Mouse (Mus musculus): Measurements from ENCODE around the gene Rrp9. TPM values are rescaled to one million over a fixed set of nuclear protein-coding genes. Genes with fewer than 3 reads are reported as not detected.

Gene Rrp9
- polyA plus RNA-seq, 1 experiment from 2014 or later = 21.8 TPM

GRCm38 (mm10) chr9:106451899-106452298, 23.9 kb upstream of the Rrp9 start:
- WGBS = 50% methylated on average over 2 of the region's 2 CpGs
- 0 out of 2 replicates have a peak, but pooled peaks cover 6% of the 10 kb centered on the region for H3K36me3 ChIP-seq (ENCODE audit: control insufficient read depth, insufficient read depth, low read length)
- H3K4me1 ChIP-seq (ENCODE audit: control insufficient read depth in 2 of 2, insufficient read depth in 2 of 2, low read length in 2 of 2) = peaks cover 41 to 65% of the 10 kb centered on the region in 2 experiments
- H3K4me2 ChIP-seq (ENCODE audit: low read length) = no peak overlapping the region
- no peak overlapping the region; a peak in 1 of 4 replicates for H3K27ac ChIP-seq (replicated peaks in 1 of 2; ENCODE audit: control insufficient read depth in 1 of 2, insufficient read depth in 1 of 2, low read depth in 2 of 2, low read length in 2 of 2)
- no peak overlapping the region for H3K9ac ChIP-seq (ENCODE audit: low read length)
- no peaks in the 10 kb centered on the region for H3K9me3 ChIP-seq (ENCODE audit: control insufficient read depth, low read length)
- H3K4me3 ChIP-seq (ENCODE audit: control insufficient read depth in 1 of 2, insufficient read depth in 1 of 2, low read depth in 1 of 2, low read length in 2 of 2) = no peak overlapping the region
- no peaks in the 10 kb centered on the region for H3K27me3 ChIP-seq (ENCODE audit: control insufficient read depth, insufficient read depth, low read length)
- ATAC-seq (ENCODE audit: insufficient number of reproducible peaks, insufficient read depth, low FRiP score, low read depth) = no peak

GRCm38 (mm10) chr9:106452351-106452750, 23.4 kb upstream of the Rrp9 start:
- H3K9me3 ChIP-seq (ENCODE audit: control insufficient read depth, low read length) = no peaks in the 10 kb centered on the region
- 47% methylated on average over 6 of the region's 6 CpGs for WGBS
- peaks cover 45 to 68% of the 10 kb centered on the region in 2 experiments for H3K4me1 ChIP-seq (ENCODE audit: control insufficient read depth in 2 of 2, insufficient read depth in 2 of 2, low read length in 2 of 2)
- H3K27me3 ChIP-seq (ENCODE audit: control insufficient read depth, insufficient read depth, low read length) = no peaks in the 10 kb centered on the region
- H3K27ac ChIP-seq (replicated peaks in 1 of 2; ENCODE audit: control insufficient read depth in 1 of 2, insufficient read depth in 1 of 2, low read depth in 2 of 2, low read length in 2 of 2) = no peak overlapping the region; a peak in 1 of 4 replicates
- no peak overlapping the region for H3K4me3 ChIP-seq (ENCODE audit: control insufficient read depth in 1 of 2, insufficient read depth in 1 of 2, low read depth in 1 of 2, low read length in 2 of 2)
- ATAC-seq (ENCODE audit: insufficient number of reproducible peaks, insufficient read depth, low FRiP score, low read depth) = no peak
- H3K9ac ChIP-seq (ENCODE audit: low read length) = no peak overlapping the region
- H3K36me3 ChIP-seq (ENCODE audit: control insufficient read depth, insufficient read depth, low read length) = 0 out of 2 replicates have a peak, but pooled peaks cover 6% of the 10 kb centered on the region
- H3K4me2 ChIP-seq (ENCODE audit: low read length) = peak overlapping the region; percentile 94; the same call in 1 of the 2 replicates

- Histone ChIP-seq H3K27me3 (ENCODE audit: control insufficient read depth, insufficient read depth, low read length) (no peaks in the 10 kb centered on the region), H3K4me1 (ENCODE audit: control insufficient read depth in 2 of 2, insufficient read depth in 2 of 2, low read length in 2 of 2) (peaks cover 45 to 71% of the 10 kb centered on the region in 2 experiments), H3K36me3 (ENCODE audit: control insufficient read depth, insufficient read depth, low read length) (0 out of 2 replicates have a peak, but pooled peaks cover 6% of the 10 kb centered on the region), H3K27ac (replicated peaks in 1 of 2; ENCODE audit: control insufficient read depth in 1 of 2, insufficient read depth in 1 of 2, low read depth in 2 of 2, low read length in 2 of 2) (peak overlapping the region in 1 of 2 experiments; percentile 91; a peak in 1 of 4 replicates), H3K9ac (ENCODE audit: low read length) (peak overlapping the region; percentile 86), H3K9me3 (ENCODE audit: control insufficient read depth, low read length) (no peaks in the 10 kb centered on the region), H3K4me3 (ENCODE audit: control insufficient read depth in 1 of 2, insufficient read depth in 1 of 2, low read depth in 1 of 2, low read length in 2 of 2) (peak overlapping the region; percentile 66 to 77; a peak in 3 of 4 replicates), H3K4me2 (ENCODE audit: low read length) (peak overlapping the region; percentile 94)
- 3% methylated on average over 7 of the region's 7 CpGs for WGBS
- ATAC-seq (ENCODE audit: insufficient number of reproducible peaks, insufficient read depth, low FRiP score, low read depth) = no peak
Measured at GRCm38 (mm10) chr9:106452821-106453220, 22.9 kb upstream of the Rrp9 start.

- Histone ChIP-seq H3K4me3 (ENCODE audit: control insufficient read depth in 1 of 2, insufficient read depth in 1 of 2, low read depth in 1 of 2, low read length in 2 of 2) (peak within 1 kb of the TSS; percentile 77 to 79), H3K27me3 (ENCODE audit: control insufficient read depth, insufficient read depth, low read length) (no peaks in the 10 kb centered on the region), H3K27ac (replicated peaks in 1 of 2; ENCODE audit: control insufficient read depth in 1 of 2, insufficient read depth in 1 of 2, low read depth in 2 of 2, low read length in 2 of 2) (peak within 1 kb of the TSS; percentile 83 to 91), H3K9ac (ENCODE audit: low read length) (peak within 1 kb of the TSS; percentile 86), H3K36me3 (ENCODE audit: control insufficient read depth, insufficient read depth, low read length) (0 out of 2 replicates have a peak, but pooled peaks cover 6% of the 10 kb centered on the region), H3K9me3 (ENCODE audit: control insufficient read depth, low read length) (no peaks in the 10 kb centered on the region), H3K4me1 (ENCODE audit: control insufficient read depth in 2 of 2, insufficient read depth in 2 of 2, low read length in 2 of 2) (peaks cover 46 to 72% of the 10 kb centered on the region in 2 experiments), H3K4me2 (ENCODE audit: low read length) (peak within 1 kb of the TSS; percentile 94)
- WGBS = 1% methylated on average over 43 of the region's 74 CpGs
- peak; percentile 73 for ATAC-seq (ENCODE audit: insufficient number of reproducible peaks, insufficient read depth, low FRiP score, low read depth)
Measured at GRCm38 (mm10) chr9:106453271-106454070, 22.3 kb upstream of the Rrp9 start, which contains the start of gene Pcbp4. Gene Pcbp4, plus strand, starts transcription at chr9:106453291.

- WGBS = 3% methylated on average over 13 of the region's 20 CpGs
- peak; percentile 10; the same call in 1 of the 2 replicates for ATAC-seq (ENCODE audit: insufficient number of reproducible peaks, insufficient read depth, low FRiP score, low read depth)
- Histone ChIP-seq H3K9me3 (ENCODE audit: control insufficient read depth, low read length) (no peaks in the 10 kb centered on the region), H3K4me2 (ENCODE audit: low read length) (peak overlapping the region; percentile 94), H3K4me1 (ENCODE audit: control insufficient read depth in 2 of 2, insufficient read depth in 2 of 2, low read length in 2 of 2) (peaks cover 47 to 67% of the 10 kb centered on the region in 2 experiments), H3K36me3 (ENCODE audit: control insufficient read depth, insufficient read depth, low read length) (0 out of 2 replicates have a peak, but pooled peaks cover 6% of the 10 kb centered on the region), H3K27me3 (ENCODE audit: control insufficient read depth, insufficient read depth, low read length) (no peaks in the 10 kb centered on the region), H3K4me3 (ENCODE audit: control insufficient read depth in 1 of 2, insufficient read depth in 1 of 2, low read depth in 1 of 2, low read length in 2 of 2) (peak overlapping the region; percentile 77 to 79), H3K9ac (ENCODE audit: low read length) (peak overlapping the region; percentile 86), H3K27ac (replicated peaks in 1 of 2; ENCODE audit: control insufficient read depth in 1 of 2, insufficient read depth in 1 of 2, low read depth in 2 of 2, low read length in 2 of 2) (peak overlapping the region; percentile 83 to 91)
Measured at GRCm38 (mm10) chr9:106454071-106454761, 21.5 kb upstream of the Rrp9 start.

GRCm38 (mm10) chr9:106454888-106455681, 20.7 kb upstream of the Rrp9 start:
- Histone ChIP-seq H3K4me1 (ENCODE audit: control insufficient read depth in 2 of 2, insufficient read depth in 2 of 2, low read length in 2 of 2) (peaks cover 47 to 65% of the 10 kb centered on the region in 2 experiments), H3K9ac (ENCODE audit: low read length) (peak overlapping the region; percentile 86), H3K27ac (replicated peaks in 1 of 2; ENCODE audit: control insufficient read depth in 1 of 2, insufficient read depth in 1 of 2, low read depth in 2 of 2, low read length in 2 of 2) (peak overlapping the region; percentile 83 to 91), H3K4me3 (ENCODE audit: control insufficient read depth in 1 of 2, insufficient read depth in 1 of 2, low read depth in 1 of 2, low read length in 2 of 2) (peak overlapping the region; percentile 77 to 79), H3K9me3 (ENCODE audit: control insufficient read depth, low read length) (no peaks in the 10 kb centered on the region), H3K27me3 (ENCODE audit: control insufficient read depth, insufficient read depth, low read length) (no peaks in the 10 kb centered on the region), H3K4me2 (ENCODE audit: low read length) (peak overlapping the region; percentile 94), H3K36me3 (ENCODE audit: control insufficient read depth, insufficient read depth, low read length) (peaks cover 12% of the 10 kb centered on the region; the same call in 1 of the 2 replicates)
- 3% methylated on average over 17 of the region's 17 CpGs for WGBS
- no peak for ATAC-seq (ENCODE audit: insufficient number of reproducible peaks, insufficient read depth, low FRiP score, low read depth)

Data from heart, embryonic 14.5 days (tissue).